Mouse (Mus musculus) liver, adult 2 months (tissue): Measurements from ENCODE around the gene Cul9.

Source experiments
- CTCF ChIP-seq: fragments of 200-500 bp; IDR thresholded peaks from 2 replicates; pipeline ENCODE4 v1.5.1; 2011; ENCODE audit warnings: low read depth, low read length, control low read depth
- POLR2A ChIP-seq: fragments of 200-500 bp; IDR thresholded peaks from 2 replicates; pipeline ENCODE4 v1.6.1; 2011; ENCODE audit warnings: low read length, control low read depth; ENCODE audit not compliant: insufficient read depth; ENCODE audit errors: extremely low read depth

DNA sequence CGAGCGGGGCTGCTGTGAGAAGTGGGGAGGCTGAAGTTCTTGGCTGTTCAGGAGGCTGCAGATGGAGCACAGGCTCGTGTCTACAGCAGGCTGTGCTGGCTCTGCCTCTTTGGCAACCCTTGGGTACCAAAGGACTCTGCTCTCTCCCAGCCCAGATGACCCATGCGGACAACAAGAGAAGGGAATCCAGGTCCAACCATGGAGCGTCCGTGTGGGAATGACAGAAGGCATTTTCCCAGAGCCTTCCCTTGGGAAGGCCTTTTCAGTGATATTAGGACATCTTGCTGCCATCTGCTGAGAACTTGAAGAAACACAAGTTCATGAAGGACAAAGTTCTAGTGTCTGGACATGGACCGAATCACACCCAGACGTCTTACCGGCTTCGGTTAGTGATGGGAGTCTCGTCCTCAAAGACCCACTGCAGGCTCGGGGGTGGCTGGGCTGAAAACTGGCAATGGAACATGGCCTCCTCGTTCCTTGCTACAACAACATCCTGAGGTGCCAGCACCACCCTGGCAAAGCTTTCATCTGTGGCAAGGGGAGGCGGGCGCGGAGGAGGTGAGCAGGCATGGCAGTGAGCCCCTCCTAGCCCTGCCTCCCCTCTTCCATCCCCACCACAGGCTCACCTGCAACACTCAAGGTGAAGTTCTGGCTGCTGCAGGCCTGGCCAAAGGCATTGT is 43.6 kb upstream of the Cul9 start:
- no peak for TF ChIP-seq CTCF
- no peak for TF ChIP-seq POLR2A
